Mouse (Mus musculus): ENCODE measurements around the gene Mbnl2. TPM values are rescaled to one million over a fixed set of nuclear protein-coding genes. Genes with fewer than 3 reads are reported as not detected.

Gene Mbnl2
- polyA plus RNA-seq, 1 experiment = 64.4 TPM

GRCm38 (mm10) chr14:120478641-120479341 lies 203.3 kb downstream of the Mbnl2 start:
- Histone ChIP-seq H3K27ac (ENCODE audit: control insufficient read depth, insufficient read depth, low read length) (no peak overlapping the region; the same call in 1 of the 2 replicates), H3K4me3 (ENCODE audit: control insufficient read depth, insufficient read depth, low read length) (peak overlapping the region; percentile 89), H3K27me3 (ENCODE audit: control insufficient read depth, insufficient read depth, low read length) (no peaks in the 10 kb centered on the region; the same call in 1 of the 2 replicates), H3K36me3 (ENCODE audit: control insufficient read depth, insufficient read depth, low read length) (no peaks in the 10 kb centered on the region), H3K4me1 (replicated peaks; ENCODE audit: control insufficient read depth, insufficient read depth, low read length) (peaks cover 7% of the 10 kb centered on the region)
- DNase-seq = no peak
- WGBS = 1% methylated on average over 62 of the region's 62 CpGs
- TF ChIP-seq POLR2A (IDR thresholded peaks at IDR 0.05; ENCODE audit: control insufficient read depth, extremely low read depth, insufficient read depth, low read length, poor library complexity) (no peak), CTCF (IDR thresholded peaks at IDR 0.05; ENCODE audit: borderline replicate concordance, control insufficient read depth, extremely low read depth, insufficient read depth, low read length, poor library complexity) (no peak)

GRCm38 (mm10) chr14:120480341-120480900 lies 205.0 kb downstream of the Mbnl2 start:
- Histone ChIP-seq H3K4me1 (replicated peaks; ENCODE audit: control insufficient read depth, insufficient read depth, low read length) (peaks cover 7% of the 10 kb centered on the region), H3K27ac (ENCODE audit: control insufficient read depth, insufficient read depth, low read length) (no peak overlapping the region), H3K27me3 (ENCODE audit: control insufficient read depth, insufficient read depth, low read length) (no peaks in the 10 kb centered on the region; the same call in 1 of the 2 replicates), H3K4me3 (ENCODE audit: control insufficient read depth, insufficient read depth, low read length) (no peak overlapping the region), H3K36me3 (ENCODE audit: control insufficient read depth, insufficient read depth, low read length) (no peaks in the 10 kb centered on the region)
- DNase-seq = no peak
- TF ChIP-seq POLR2A (IDR thresholded peaks at IDR 0.05; ENCODE audit: control insufficient read depth, extremely low read depth, insufficient read depth, low read length, poor library complexity) (no peak), CTCF (IDR thresholded peaks at IDR 0.05; ENCODE audit: borderline replicate concordance, control insufficient read depth, extremely low read depth, insufficient read depth, low read length, poor library complexity) (no peak)
- 92% methylated on average over 8 of the region's 8 CpGs for WGBS

GRCm38 (mm10) chr14:120480927-120481326 lies 205.5 kb downstream of the Mbnl2 start:
- Histone ChIP-seq H3K4me3 (ENCODE audit: control insufficient read depth, insufficient read depth, low read length) (no peak overlapping the region), H3K27ac (ENCODE audit: control insufficient read depth, insufficient read depth, low read length) (no peak overlapping the region), H3K4me1 (replicated peaks; ENCODE audit: control insufficient read depth, insufficient read depth, low read length) (peaks cover 7% of the 10 kb centered on the region), H3K27me3 (ENCODE audit: control insufficient read depth, insufficient read depth, low read length) (no peaks in the 10 kb centered on the region; the same call in 1 of the 2 replicates), H3K36me3 (ENCODE audit: control insufficient read depth, insufficient read depth, low read length) (no peaks in the 10 kb centered on the region)
- TF ChIP-seq POLR2A (IDR thresholded peaks at IDR 0.05; ENCODE audit: control insufficient read depth, extremely low read depth, insufficient read depth, low read length, poor library complexity) (no peak), CTCF (IDR thresholded peaks at IDR 0.05; ENCODE audit: borderline replicate concordance, control insufficient read depth, extremely low read depth, insufficient read depth, low read length, poor library complexity) (no peak)
- DNase-seq = no peak
- WGBS = 97% methylated on average over 4 of the region's 4 CpGs

Other genes with a start within 250 kb of the Mbnl2 start
- 0.04 TPM in 1 of 2 replicates, not detected in the other for gene Oxgr1, start 233.2 kb upstream of the Mbnl2 start, polyA plus RNA-seq (2012; rRNA removed)
- gene Rap2a, start 202.8 kb downstream of the Mbnl2 start, polyA plus RNA-seq (2012; rRNA removed) = 8.6 and 9.8 TPM in 2 replicates

Measured in thymus, adult 2 months (tissue).